Mouse (Mus musculus) CH12.LX (cell line): ENCODE results near the gene Numa1. TPM values are rescaled to one million over a fixed set of nuclear protein-coding genes. Genes with fewer than 3 reads are reported as not detected.

Experiments used
- DNase-seq: peaks from one replicate; pipeline ENCODE4 v3.0.0-alpha.2; 2013; ENCODE audit errors: extremely low read depth
- H3K27ac ChIP-seq: 2 replicates; pipeline ENCODE4 v1.5.1; 2012; ENCODE audit warnings: low read depth, mild to moderate bottlenecking, control low read depth, moderate library complexity; ENCODE audit not compliant: insufficient read depth
- H3K27me3 ChIP-seq: replicated peaks from 2 replicates; pipeline ENCODE3; 2012; ENCODE audit warnings: inconsistent platforms
- H3K36me3 ChIP-seq, 2 experiments: replicated peaks in 1 of 2; 2 replicates each; pipeline versions ENCODE3 to v1.6.1; 2012; ENCODE audit warnings: inconsistent platforms in 1 of 2, low read length in 1 of 2, mild to moderate bottlenecking in 1 of 2, mixed read lengths in 1 of 2, moderate library complexity in 1 of 2; ENCODE audit not compliant: control insufficient read depth in 1 of 2, insufficient read depth in 1 of 2
- H3K4me1 ChIP-seq, 2 experiments: 2 replicates each; pipeline ENCODE4 v1.6.1; 2012; ENCODE audit warnings: inconsistent platforms in 1 of 2, moderate library complexity in 1 of 2; ENCODE audit not compliant: insufficient read depth in 2 of 2, control insufficient read depth in 1 of 2
- H3K4me2 ChIP-seq: 2 replicates; pipeline ENCODE4 v1.6.1; 2012; ENCODE audit warnings: low read depth, mild to moderate bottlenecking, control low read depth; ENCODE audit not compliant: poor library complexity, insufficient read depth, severe bottlenecking
- H3K4me3 ChIP-seq, 3 experiments: fragments of 150-350 bp in 1 of 3; sonication (generic) in 1 of 3; replicated peaks in 1 of 3; 2 replicates each; pipeline versions ENCODE3 to v1.5.1; 2011 to 2012; ENCODE audit warnings: low read depth in 2 of 3, low read length in 2 of 3, mild to moderate bottlenecking in 2 of 3, moderate library complexity in 2 of 3, control low read depth in 1 of 3, improper control_type of control experiment in 1 of 3, inconsistent platforms in 1 of 3, mixed read lengths in 1 of 3; ENCODE audit not compliant: poor library complexity in 1 of 3
- H3K79me2 ChIP-seq: replicated peaks from 2 replicates; pipeline ENCODE4 v1.6.1; 2012; ENCODE audit warnings: mild to moderate bottlenecking, moderate library complexity; ENCODE audit not compliant: control insufficient read depth, poor library complexity, insufficient read depth, severe bottlenecking; ENCODE audit errors: extremely low read depth
- H3K9ac ChIP-seq: 2 replicates; pipeline ENCODE4 v1.6.1; 2012; ENCODE audit warnings: low read depth, mild to moderate bottlenecking, control low read depth, moderate library complexity; ENCODE audit not compliant: insufficient read depth
- H3K9me3 ChIP-seq: replicated peaks from 2 replicates; pipeline ENCODE3; 2012; ENCODE audit warnings: low read length, inconsistent platforms, mixed read lengths
- CHD1 ChIP-seq: IDR thresholded peaks from 2 replicates; pipeline ENCODE4 v1.6.1; 2012; ENCODE audit warnings: low read depth, low read length, improper control_type of control experiment, inconsistent platforms
- CHD2 ChIP-seq: IDR thresholded peaks from 2 replicates; pipeline ENCODE4 v1.6.1; 2011; ENCODE audit warnings: low read length, improper control_type of control experiment
- CTCF ChIP-seq, 2 experiments: IDR thresholded peaks in 1 of 2; conservative IDR thresholded peaks in 1 of 2; 2 replicates each; pipeline ENCODE4 v1.5.1; 2011 to 2012; ENCODE audit warnings: low read depth in 2 of 2, low read length in 2 of 2, improper control_type of control experiment in 1 of 2, inconsistent platforms in 1 of 2, mild to moderate bottlenecking in 1 of 2, moderate library complexity in 1 of 2
- EP300 ChIP-seq: IDR thresholded peaks from 2 replicates; pipeline ENCODE4 v1.6.1; 2011; ENCODE audit warnings: low read length, improper control_type of control experiment
- GABPA ChIP-seq: IDR thresholded peaks from 2 replicates; pipeline ENCODE4 v1.6.1; 2012; ENCODE audit warnings: low read depth, low read length, improper control_type of control experiment, inconsistent platforms; ENCODE audit not compliant: insufficient replicate concordance
- HCFC1 ChIP-seq: IDR thresholded peaks from 2 replicates; pipeline ENCODE4 v1.6.1; 2012; ENCODE audit warnings: low read depth, mild to moderate bottlenecking, inconsistent platforms, low read length, improper control_type of control experiment
- JUN ChIP-seq: IDR thresholded peaks from 2 replicates; pipeline ENCODE4 v1.6.1; 2011; ENCODE audit warnings: low read depth, mild to moderate bottlenecking, low read length, improper control_type of control experiment, moderate library complexity; ENCODE audit not compliant: insufficient read depth
- MAX ChIP-seq: IDR thresholded peaks from 2 replicates; pipeline ENCODE4 v1.6.1; 2011; ENCODE audit warnings: low read length, improper control_type of control experiment
- MAZ ChIP-seq: IDR thresholded peaks from 2 replicates; pipeline ENCODE4 v1.6.1; 2012; ENCODE audit warnings: low read depth, mild to moderate bottlenecking, inconsistent platforms, low read length, improper control_type of control experiment, moderate library complexity
- NELFE ChIP-seq: IDR thresholded peaks from 2 replicates; pipeline ENCODE4 v1.6.1; 2011; ENCODE audit warnings: low read depth, low read length, improper control_type of control experiment
- NRF1 ChIP-seq: IDR thresholded peaks from 2 replicates; pipeline ENCODE4 v1.6.1; 2014; ENCODE audit warnings: low read depth, mild to moderate bottlenecking, inconsistent platforms, low read length, improper control_type of control experiment, moderate library complexity
- PAX5 ChIP-seq: IDR thresholded peaks from 2 replicates; pipeline ENCODE4 v1.6.1; 2012; ENCODE audit warnings: low read length, inconsistent platforms, mixed read lengths
- POLR2A ChIP-seq: IDR thresholded peaks from 2 replicates; pipeline ENCODE4 v1.6.1; 2011; ENCODE audit warnings: low read depth, mild to moderate bottlenecking, improper control_type of control experiment, low read length
- RAD21 ChIP-seq: IDR thresholded peaks from 2 replicates; pipeline ENCODE4 v1.6.1; 2011; ENCODE audit warnings: low read depth, mild to moderate bottlenecking, low read length, improper control_type of control experiment, moderate library complexity
- RCOR1 ChIP-seq: conservative IDR thresholded peaks from 2 replicates; pipeline ENCODE4 v1.6.1; 2012; ENCODE audit warnings: low read depth, mild to moderate bottlenecking, inconsistent platforms, low read length, improper control_type of control experiment
- TBP ChIP-seq: conservative IDR thresholded peaks from 2 replicates; pipeline ENCODE4 v1.6.1; 2011; ENCODE audit warnings: low read depth, low read length, improper control_type of control experiment
- UBTF ChIP-seq: IDR thresholded peaks from 2 replicates; pipeline ENCODE4 v1.6.1; 2012; ENCODE audit warnings: low read depth, mild to moderate bottlenecking, inconsistent platforms, low read length, improper control_type of control experiment, moderate library complexity
- USF1 ChIP-seq: IDR thresholded peaks from 2 replicates; pipeline ENCODE4 v1.6.1; 2014; ENCODE audit warnings: low read depth, mild to moderate bottlenecking, inconsistent platforms, low read length, improper control_type of control experiment
- USF2 ChIP-seq: conservative IDR thresholded peaks from 2 replicates; pipeline ENCODE4 v1.6.1; 2011; ENCODE audit warnings: low read depth, low read length, improper control_type of control experiment
- ZC3H11A ChIP-seq: IDR thresholded peaks from 2 replicates; pipeline ENCODE4 v1.6.1; 2012; ENCODE audit warnings: low read depth, mild to moderate bottlenecking, inconsistent platforms, low read length, improper control_type of control experiment
- ZKSCAN1 ChIP-seq: IDR thresholded peaks from 2 replicates; pipeline ENCODE4 v1.6.1; 2012; ENCODE audit warnings: low read depth, inconsistent platforms, low read length, improper control_type of control experiment, borderline replicate concordance
- ZMIZ1 ChIP-seq: IDR thresholded peaks from 2 replicates; pipeline ENCODE4 v1.6.1; 2012; ENCODE audit warnings: low read depth, mild to moderate bottlenecking, inconsistent platforms, low read length, improper control_type of control experiment
- ZNF384 ChIP-seq: IDR thresholded peaks from 2 replicates; pipeline ENCODE4 v1.6.1; 2012; ENCODE audit warnings: low read depth, low read length, improper control_type of control experiment, inconsistent platforms
- dilution Hi-C: fragments of 300-500 bp; cut with MboI; formaldehyde crosslinking; loops from 2 replicates; pipeline ENCODE4 v1.14.3; 2020; ENCODE audit warnings: low sequenced_read_pairs; ENCODE audit not compliant: extremely low pct_unique_long_range_greater_than_20kb, extremely low pct_ligation_motif_present
- in situ Hi-C: fragments of 300-500 bp; cut with MboI; formaldehyde crosslinking; loops from 3 replicates; pipeline ENCODE4 v1.14.3; 2019; ENCODE audit warnings: low sequenced_read_pairs, low pct_ligation_motif_present, low pct_unique_long_range_greater_than_20kb, mixed read lengths
- polyA plus RNA-seq: library from polyadenylated mRNA; unstranded; fragments of >175 nt; gene quantifications from 2 replicates; pipeline ENCODE4 v1.2.1, GENCODE M21; 2012; ENCODE audit warnings: low read depth; ENCODE audit not compliant: insufficient read length
- total RNA-seq, 2 experiments: library from RNA; depleted of rRNA; stranded (reverse); fragments of 300-350 nt in 1 of 2; fragments of >200 nt in 1 of 2; gene quantifications; 2 replicates each; pipeline ENCODE4 v1.2.3; 2012 to 2014

Gene Numa1
- total and polyA plus RNA-seq, 3 experiments: 38.0 to 75.7 (median 57.6) TPM

DNA sequence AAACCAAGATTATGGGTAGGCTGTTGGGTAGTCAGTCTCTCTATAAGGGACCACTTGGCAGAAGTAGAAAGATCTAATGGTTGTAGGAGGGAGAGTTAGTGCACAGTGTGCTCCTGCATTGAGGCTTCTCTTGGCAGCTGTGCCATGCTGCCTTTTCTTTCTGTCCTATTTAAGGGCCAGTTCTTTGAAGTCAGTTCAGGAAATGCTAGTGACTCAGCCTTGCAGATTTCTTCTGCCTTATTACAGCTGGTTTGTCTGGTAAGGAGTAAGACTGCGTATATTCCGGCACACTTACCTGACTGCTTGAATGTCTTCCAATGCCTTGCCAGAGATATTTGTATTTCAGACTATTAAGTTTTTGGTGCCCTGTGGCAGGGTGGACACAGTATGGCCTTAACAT lies 20.3 kb downstream of the Numa1 start:
- dilution Hi-C loops (no loop called here), in situ Hi-C loops (no loop called here)
- no peak for DNase-seq
- Histone ChIP-seq H3K4me1 (peaks cover 0 to 30% of the 10 kb centered on the region in 2 experiments; a peak in 2 of 4 replicates), H3K4me2 (no peak overlapping the region)
- TF ChIP-seq USF1 (no peak), CHD1 (no peak), PAX5 (no peak), NRF1 (no peak), TBP (no peak), GABPA (no peak), EP300 (no peak), ZNF384 (no peak), NELFE (no peak), CTCF (conservative IDR thresholded peaks at IDR 0.05 in 1 of 2, IDR thresholded peaks at IDR 0.05 in 1 of 2; ENCODE audit: low read depth in 2 of 2, low read length in 2 of 2) (no peak), MAZ (no peak), ZMIZ1 (no peak), JUN (no peak), UBTF (no peak), HCFC1 (no peak), USF2 (no peak), CHD2 (no peak)
- TF ChIP-seq, all 38 proteins: peak for 0
- Histone ChIP-seq H3K9me3 (no peaks in the 10 kb centered on the region), H3K79me2 (peaks cover 11% of the 10 kb centered on the region), H3K4me3 (no peak overlapping the region), H3K27me3 (no peaks in the 10 kb centered on the region), H3K9ac (no peak overlapping the region), H3K36me3 (peaks cover 0 to 19% of the 10 kb centered on the region in 2 experiments), H3K27ac (no peak overlapping the region)

DNA sequence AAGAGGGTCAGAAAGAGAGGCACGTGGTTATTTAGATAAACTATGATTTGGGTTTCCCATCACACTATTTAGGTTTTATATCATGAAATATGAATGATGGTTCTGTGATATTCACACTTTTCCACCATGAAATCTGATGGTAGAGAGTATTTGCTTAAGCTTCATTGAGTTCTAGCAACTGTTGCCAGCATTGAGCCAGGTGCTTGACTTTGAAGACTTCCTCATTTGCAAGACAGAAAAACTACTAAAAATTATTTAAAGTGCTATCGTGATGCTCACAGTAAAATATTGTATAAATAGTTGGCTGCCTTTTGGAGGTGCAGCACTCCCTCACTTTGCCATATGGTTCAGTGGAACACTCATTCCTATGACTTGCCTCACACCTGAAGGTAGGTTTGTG lies 21.4 kb downstream of the Numa1 start:
- in situ Hi-C loops (no loop called here), dilution Hi-C loops (no loop called here)
- Histone ChIP-seq H3K4me1 (peaks cover 0 to 23% of the 10 kb centered on the region in 2 experiments; a peak in 2 of 4 replicates), H3K79me2 (peaks cover 4% of the 10 kb centered on the region), H3K36me3 (peaks cover 0 to 17% of the 10 kb centered on the region in 2 experiments), H3K4me3 (no peak overlapping the region), H3K9me3 (no peaks in the 10 kb centered on the region), H3K9ac (no peak overlapping the region), H3K4me2 (no peak overlapping the region), H3K27me3 (no peaks in the 10 kb centered on the region), H3K27ac (no peak overlapping the region)
- no peak for DNase-seq
- TF ChIP-seq MAX (no peak), RAD21 (no peak), NRF1 (no peak), RCOR1 (no peak), ZC3H11A (no peak), POLR2A (no peak), ZKSCAN1 (no peak)
